Mouse (Mus musculus): ENCODE data around the gene Rnase9. TPM values are rescaled to one million over a fixed set of nuclear protein-coding genes. Genes with fewer than 3 reads are reported as not detected.

The Rnase9 gene
- not detected in 2 replicates for polyA plus RNA-seq (2012; rRNA removed; ENCODE audit: low replicate concordance)

DNA sequence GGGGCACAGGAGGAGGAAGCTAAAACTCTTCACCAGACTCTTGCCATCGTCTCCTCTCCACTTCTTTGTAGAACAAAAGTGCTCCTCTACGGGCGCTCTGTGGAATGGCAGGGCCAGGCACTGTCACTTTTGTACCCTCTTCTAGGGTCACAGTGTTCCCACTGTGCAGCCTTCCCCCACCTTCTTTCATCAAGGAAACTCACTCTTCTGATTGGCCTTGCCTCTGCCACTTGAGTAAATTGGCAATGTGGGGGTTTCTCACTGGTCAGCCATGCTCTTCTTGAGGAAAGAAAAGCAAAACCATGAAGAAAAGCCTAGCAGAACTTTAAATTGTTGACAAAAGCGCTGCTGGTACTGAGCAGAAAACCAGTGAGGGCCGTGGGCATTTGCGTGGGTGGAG is at the start of gene Rnase9:
Gene Rnase9 (minus strand): TSS at position 101 of the 400 bp plus-strand sequence.

DNA sequence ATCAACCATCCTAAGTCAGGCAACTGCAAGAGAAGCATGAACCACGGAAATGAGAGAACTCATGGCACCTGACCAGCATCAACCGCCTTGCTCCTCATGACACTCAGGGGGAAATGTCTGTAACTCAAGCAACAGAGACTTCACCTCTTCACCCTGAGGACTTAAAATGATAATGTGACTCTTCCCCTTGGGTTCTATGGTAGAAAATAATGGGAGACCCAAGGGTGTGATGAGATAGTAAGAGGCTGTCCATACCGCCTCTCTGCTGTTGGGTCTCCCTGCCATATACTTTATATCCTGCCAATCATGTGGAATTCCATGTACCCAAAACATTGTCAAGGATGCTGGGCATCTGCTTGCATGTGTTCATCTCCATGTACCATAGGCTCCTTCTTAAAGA is 32.7 kb upstream of the Rnase9 start, which contains the start of gene Olfr750:
Gene Olfr750 (minus strand): TSS at position 101 of the 400 bp plus-strand sequence.

DNA sequence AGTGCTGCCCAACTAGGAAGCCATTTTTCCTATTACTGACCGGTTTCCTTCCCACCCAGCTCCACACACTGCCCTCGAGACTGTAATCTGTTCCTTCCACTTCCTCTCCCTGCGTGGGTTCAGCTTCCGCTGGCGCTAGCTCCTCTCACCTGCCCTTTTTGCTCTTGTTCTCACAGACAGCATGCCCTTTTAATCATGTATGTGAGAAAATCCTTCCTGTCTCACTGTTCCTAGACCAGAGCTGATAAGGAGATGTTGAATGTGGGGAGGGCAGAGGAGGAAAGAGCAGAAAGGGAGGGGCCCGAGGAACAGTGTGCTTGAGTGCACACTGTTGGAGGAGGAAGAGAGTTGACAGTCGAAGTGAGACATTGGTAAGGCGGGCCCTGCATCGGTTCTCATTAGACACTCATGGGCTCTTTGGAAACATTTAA is 15.7 kb upstream of the Rnase9 start, which contains the start of gene Rnase12:
Gene Rnase12 (minus strand): TSS at position 261 of the 431 bp plus-strand sequence.

DNA sequence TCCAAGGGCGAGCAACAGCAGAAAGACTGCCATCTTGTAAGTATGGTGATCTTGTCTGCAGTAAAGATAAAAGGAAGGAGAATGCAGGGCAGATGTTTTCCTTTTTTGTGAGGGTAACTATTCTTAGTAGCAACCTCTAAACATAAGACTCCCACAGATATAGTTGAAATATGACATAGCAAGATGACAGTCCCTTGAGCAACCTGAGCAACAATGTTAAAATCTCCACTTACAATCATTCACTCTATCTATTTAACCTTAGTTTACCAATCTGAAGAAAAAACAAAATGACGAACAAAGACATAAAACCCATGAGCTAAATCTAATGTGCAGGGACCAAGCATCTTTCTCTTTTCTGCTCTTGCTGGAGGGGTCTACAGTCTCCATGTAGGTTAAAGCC is 8.4 kb upstream of the Rnase9 start, which contains the start of gene Rnase11:
Gene Rnase11 (minus strand): TSS at position 101 of the 400 bp plus-strand sequence.

DNA sequence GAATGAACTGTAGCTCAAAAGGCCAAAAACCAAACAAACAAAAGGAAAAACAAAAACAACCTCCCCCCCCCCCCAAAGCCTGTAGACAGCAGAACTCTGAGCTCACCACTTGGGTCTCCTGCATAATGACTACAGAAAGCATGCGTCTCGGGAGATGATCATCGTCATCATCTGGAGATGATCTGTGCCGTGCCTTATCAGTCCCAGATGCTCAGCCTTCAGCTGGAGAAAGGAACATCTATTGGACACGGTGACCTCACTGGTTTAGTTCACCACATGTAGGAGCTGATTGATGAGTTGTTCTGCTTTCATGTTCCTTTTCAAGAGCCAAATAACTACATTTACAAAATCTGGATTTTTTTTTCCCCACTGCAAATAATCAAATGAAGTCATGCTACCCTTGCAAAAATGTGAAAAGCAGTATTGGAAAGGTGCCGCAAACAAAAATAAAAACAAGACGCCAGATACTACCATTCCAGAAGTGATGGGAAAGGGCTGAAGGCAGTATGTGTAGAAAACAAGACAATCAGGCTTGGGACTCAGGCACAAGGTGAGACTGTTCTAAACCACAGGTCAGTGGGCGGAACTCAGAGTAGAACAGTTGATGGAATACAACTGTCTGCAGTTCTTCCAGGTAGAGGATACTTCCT is 34.4 kb downstream of the Rnase9 start, which contains the start of gene Rnase10:
Gene Rnase10 (plus strand): TSS at position 600 of the 650 bp plus-strand sequence.

Other genes starting within 250 kb of the Rnase9 start
- gene Ccnb1ip1, start 234.1 kb downstream of the Rnase9 start, polyA plus RNA-seq (2012; rRNA removed; ENCODE audit: low replicate concordance) = not detected in 2 replicates
- gene Parp2, start 234.0 kb downstream of the Rnase9 start, polyA plus RNA-seq (2012; rRNA removed; ENCODE audit: low replicate concordance) = 3.8 and 4.2 TPM in 2 replicates
- 47.0 and 78.2 TPM in 2 replicates for gene Tep1, start 171.3 kb downstream of the Rnase9 start, polyA plus RNA-seq (2012; rRNA removed; ENCODE audit: low replicate concordance)
- gene Klhl33, start 144.4 kb downstream of the Rnase9 start, polyA plus RNA-seq (2012; rRNA removed; ENCODE audit: low replicate concordance) = 1.1 and 1.4 TPM in 2 replicates
- 59.8 and 114 TPM in 2 replicates for gene Osgep, start 117.0 kb downstream of the Rnase9 start, polyA plus RNA-seq (2012; rRNA removed; ENCODE audit: low replicate concordance)
- gene Apex1, start 116.9 kb downstream of the Rnase9 start, polyA plus RNA-seq (2012; rRNA removed; ENCODE audit: low replicate concordance) = 9.8 and 11.7 TPM in 2 replicates
- 51.5 and 99.7 TPM in 2 replicates for gene Pip4p1, start 111.0 kb downstream of the Rnase9 start, polyA plus RNA-seq (2012; rRNA removed; ENCODE audit: low replicate concordance)
- gene Pnp, start 110.8 kb downstream of the Rnase9 start, polyA plus RNA-seq (2012; rRNA removed; ENCODE audit: low replicate concordance) = 36.3 and 64.3 TPM in 2 replicates
- 8.9 TPM in 1 of 2 replicates, not detected in the other for gene Gm49342, start 97.4 kb downstream of the Rnase9 start, polyA plus RNA-seq (2012; rRNA removed; ENCODE audit: low replicate concordance)
- gene Pnp2, start 85.9 kb downstream of the Rnase9 start, polyA plus RNA-seq (2012; rRNA removed; ENCODE audit: low replicate concordance) = 22.4 and 57.7 TPM in 2 replicates
- gene Rnase10, start 34.1 kb downstream of the Rnase9 start, polyA plus RNA-seq (2012; rRNA removed; ENCODE audit: low replicate concordance) = not detected in 2 replicates
- gene Rnase11, start 8.3 kb upstream of the Rnase9 start, polyA plus RNA-seq (2012; rRNA removed; ENCODE audit: low replicate concordance) = not detected in 2 replicates
- gene Rnase12, start 15.8 kb upstream of the Rnase9 start, polyA plus RNA-seq (2012; rRNA removed; ENCODE audit: low replicate concordance) = 0.21 TPM in 1 of 2 replicates, not detected in the other
- gene Olfr750, start 32.6 kb upstream of the Rnase9 start, polyA plus RNA-seq (2012; rRNA removed; ENCODE audit: low replicate concordance) = 0.09 TPM in 1 of 2 replicates, not detected in the other
- gene Rnase4, start 49.2 kb upstream of the Rnase9 start, polyA plus RNA-seq (2012; rRNA removed; ENCODE audit: low replicate concordance) = 73.0 and 83.3 TPM in 2 replicates
- gene Ang, start 49.3 kb upstream of the Rnase9 start, polyA plus RNA-seq (2012; rRNA removed; ENCODE audit: low replicate concordance) = 18.9 and 27.3 TPM in 2 replicates
- gene Eddm3b, start 72.6 kb upstream of the Rnase9 start, polyA plus RNA-seq (2012; rRNA removed; ENCODE audit: low replicate concordance) = not detected in 2 replicates
- gene Rnase6, start 82.0 kb upstream of the Rnase9 start, polyA plus RNA-seq (2012; rRNA removed; ENCODE audit: low replicate concordance) = 4.8 and 5.2 TPM in 2 replicates
- 35.3 and 1,063 TPM in 2 replicates for gene Rnase1, start 104.9 kb upstream of the Rnase9 start, polyA plus RNA-seq (2012; rRNA removed; ENCODE audit: low replicate concordance)
- gene Rnase2b, start 120.4 kb upstream of the Rnase9 start, polyA plus RNA-seq (2012; rRNA removed; ENCODE audit: low replicate concordance) = not detected in 2 replicates
- gene Ang2, start 157.3 kb upstream of the Rnase9 start, polyA plus RNA-seq (2012; rRNA removed; ENCODE audit: low replicate concordance) = not detected in 2 replicates
- not detected in 2 replicates for gene Ear14, start 161.5 kb upstream of the Rnase9 start, polyA plus RNA-seq (2012; rRNA removed; ENCODE audit: low replicate concordance)
- gene Rnase2a, start 214.2 kb upstream of the Rnase9 start, polyA plus RNA-seq (2012; rRNA removed; ENCODE audit: low replicate concordance) = 0.46 TPM in 1 of 2 replicates, not detected in the other